Mouse (Mus musculus) myocyte (in vitro differentiated cells): Measurements from ENCODE around the gene Ahnak.

ENCODE experiments used
- CEBPB ChIP-seq: IDR thresholded peaks from 2 replicates; pipeline ENCODE4 v1.6.1; 2011; ENCODE audit warnings: mild to moderate bottlenecking, moderate library complexity; ENCODE audit not compliant: poor library complexity, insufficient read depth, severe bottlenecking
- E2F4 ChIP-seq: IDR thresholded peaks from one replicate; pipeline ENCODE4 v1.6.1; 2011; ENCODE audit warnings: mild to moderate bottlenecking, control low read depth, moderate library complexity; ENCODE audit not compliant: insufficient read depth
- MYOD1 ChIP-seq, 3 experiments: IDR thresholded peaks; one replicate each; pipeline ENCODE4 v1.6.1; 2011; ENCODE audit warnings: control low read depth in 2 of 3, low read depth in 2 of 3, mild to moderate bottlenecking in 2 of 3, moderate library complexity in 1 of 3; ENCODE audit not compliant: insufficient read length in 2 of 3, control insufficient read depth in 1 of 3
- POLR2A ChIP-seq: IDR thresholded peaks from one replicate; pipeline ENCODE4 v1.6.1; 2011; ENCODE audit warnings: low read depth, mild to moderate bottlenecking, control low read depth, moderate library complexity; ENCODE audit not compliant: insufficient read length
- REST ChIP-seq: IDR thresholded peaks from one replicate; pipeline ENCODE4 v1.6.1; 2011; ENCODE audit warnings: mild to moderate bottlenecking, control low read depth, moderate library complexity; ENCODE audit not compliant: insufficient read depth, insufficient read length
- SRF ChIP-seq: IDR thresholded peaks from one replicate; pipeline ENCODE4 v1.6.1; 2011; ENCODE audit warnings: low read depth; ENCODE audit not compliant: control insufficient read depth, insufficient read length
- TCF12 ChIP-seq: IDR thresholded peaks from one replicate; pipeline ENCODE4 v1.6.1; 2011; ENCODE audit warnings: mild to moderate bottlenecking, control low read depth; ENCODE audit not compliant: poor library complexity, insufficient read depth, severe bottlenecking

DNA sequence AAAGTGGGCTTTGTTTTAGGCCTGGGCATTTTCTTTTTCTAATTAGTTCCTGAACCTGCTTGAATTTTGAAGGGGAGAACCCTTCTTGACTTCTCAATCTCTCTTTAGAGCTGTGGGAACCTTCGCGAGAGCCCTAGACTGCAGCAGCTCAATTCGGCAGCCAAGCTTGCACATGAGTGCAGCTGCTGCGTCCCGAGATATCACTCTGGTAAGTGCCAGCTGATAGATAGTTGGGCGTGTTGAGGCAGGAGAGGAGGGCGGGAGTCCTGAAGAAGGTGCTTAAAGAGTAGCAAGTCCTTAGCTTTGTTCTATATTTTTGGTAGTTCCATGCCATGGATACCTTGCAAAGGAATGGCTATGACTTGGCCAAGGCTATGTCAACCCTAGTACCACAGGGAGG lies 42.2 kb upstream of the Ahnak start:
- no peak for TF ChIP-seq E2F4
- no peak for TF ChIP-seq POLR2A
- no peak for TF ChIP-seq CEBPB
- TF ChIP-seq TCF12, result no peak
- no peak for TF ChIP-seq SRF
- no peak for TF ChIP-seq REST
- no peak for TF ChIP-seq MYOD1 (IDR thresholded peaks at IDR 0.05; ENCODE audit: control insufficient read depth in 1 of 3, insufficient read length in 2 of 3, low read depth in 2 of 3)
